Mouse (Mus musculus): ENCODE data around the gene Snx13. TPM values are rescaled to one million over a fixed set of nuclear protein-coding genes. Genes with fewer than 3 reads are reported as not detected.

The Snx13 gene
- polyA plus RNA-seq, 1 experiment from 2014 or later: 21.6 TPM

DNA sequence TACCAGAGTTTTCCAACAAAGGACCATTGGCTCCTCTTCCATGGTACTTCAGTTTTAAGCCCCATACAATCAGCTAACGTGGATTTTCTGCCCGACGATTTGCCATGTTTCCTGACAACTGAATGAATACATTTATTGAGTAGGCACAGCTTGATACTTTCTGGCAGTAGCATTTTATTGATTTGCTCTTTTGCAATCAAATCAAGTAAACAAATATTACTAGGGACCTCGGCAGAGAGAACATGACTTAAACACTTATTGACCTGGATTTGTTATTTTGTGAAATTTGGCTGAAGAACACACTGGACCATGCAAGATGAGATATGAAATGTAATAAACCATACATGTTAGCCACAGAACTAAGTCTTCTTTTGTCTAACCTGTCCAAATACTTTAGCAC, 123.3 kb downstream of the Snx13 start:
- WGBS: 76% methylated on average over 4 of the region's 4 CpGs
- no peaks in the 10 kb centered on the region for H3K9me3 ChIP-seq (ENCODE audit: control insufficient read depth)
- no peaks in the 10 kb centered on the region for H3K36me3 ChIP-seq (ENCODE audit: control insufficient read depth, insufficient read depth)
- H3K27ac ChIP-seq (ENCODE audit: low read depth, low read length): no peak overlapping the region
- H3K4me3 ChIP-seq (ENCODE audit: low read depth, low read length): no peak overlapping the region
- no peak for TF ChIP-seq CTCF (IDR thresholded peaks at IDR 0.05; ENCODE audit: low read depth)
- no peak for ATAC-seq
- H3K4me2 ChIP-seq (replicated peaks; ENCODE audit: low read depth): no peak overlapping the region
- no peaks in the 10 kb centered on the region for H3K27me3 ChIP-seq (replicated peaks; ENCODE audit: control insufficient read depth, insufficient read depth, low read length)
- no peak overlapping the region for H3K9ac ChIP-seq (ENCODE audit: low read depth, low read length)
- no peaks in the 10 kb centered on the region for H3K4me1 ChIP-seq (replicated peaks; ENCODE audit: control insufficient read depth, insufficient read depth, low read length)

DNA sequence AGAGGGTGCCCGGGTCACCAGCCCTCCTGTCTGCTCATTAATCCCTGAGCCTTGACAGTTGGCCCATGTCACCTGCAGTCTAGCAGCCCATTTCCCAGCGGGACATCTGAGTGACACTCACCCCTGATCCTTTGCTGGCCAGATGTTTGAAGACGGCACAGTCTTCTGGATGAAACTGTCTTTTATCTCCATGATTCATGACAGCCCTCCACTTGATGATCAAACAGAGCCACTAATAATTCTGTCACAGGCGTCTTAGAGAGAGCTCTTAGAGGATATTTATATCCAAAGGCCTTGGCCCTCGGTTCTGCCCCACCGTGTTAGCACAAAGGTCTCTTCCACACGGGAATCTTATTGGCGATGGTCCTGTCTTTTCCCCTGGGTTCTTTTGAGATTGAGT, 129.0 kb downstream of the Snx13 start:
- no peak for ATAC-seq
- Histone ChIP-seq H3K36me3 (ENCODE audit: control insufficient read depth, insufficient read depth) (no peaks in the 10 kb centered on the region), H3K27ac (ENCODE audit: low read depth, low read length) (no peak overlapping the region), H3K4me2 (replicated peaks; ENCODE audit: low read depth) (no peak overlapping the region), H3K9me3 (ENCODE audit: control insufficient read depth) (no peaks in the 10 kb centered on the region), H3K9ac (ENCODE audit: low read depth, low read length) (no peak overlapping the region), H3K4me3 (ENCODE audit: low read depth, low read length) (no peak overlapping the region), H3K4me1 (replicated peaks; ENCODE audit: control insufficient read depth, insufficient read depth, low read length) (no peaks in the 10 kb centered on the region), H3K27me3 (replicated peaks; ENCODE audit: control insufficient read depth, insufficient read depth, low read length) (no peaks in the 10 kb centered on the region)
- 29% methylated on average over 8 of the region's 8 CpGs for WGBS
- no peak for TF ChIP-seq CTCF (IDR thresholded peaks at IDR 0.05; ENCODE audit: low read depth)

DNA sequence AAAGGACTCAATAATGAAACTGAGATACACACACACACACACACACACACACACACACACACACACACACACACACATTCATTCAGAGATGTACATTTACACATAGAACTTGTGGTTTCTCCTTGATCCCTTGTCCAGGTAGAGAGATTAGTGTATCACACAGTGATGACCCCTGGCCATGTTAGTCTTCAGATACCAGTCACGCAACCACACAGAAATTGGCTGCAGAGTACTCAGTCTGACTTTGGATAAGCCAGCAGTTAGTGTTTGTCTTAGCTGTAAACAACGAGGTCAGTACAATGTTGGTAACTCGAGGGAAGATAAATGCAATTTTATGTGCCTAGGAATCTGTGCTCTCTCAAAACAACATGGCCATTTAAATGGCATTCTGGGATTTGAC, 129.6 kb downstream of the Snx13 start:
- TF ChIP-seq CTCF (IDR thresholded peaks at IDR 0.05; ENCODE audit: low read depth): no peak
- no peak for ATAC-seq
- WGBS: 45% methylated on average over 3 of the region's 3 CpGs
- no peaks in the 10 kb centered on the region for H3K4me1 ChIP-seq (replicated peaks; ENCODE audit: control insufficient read depth, insufficient read depth, low read length)
- H3K9ac ChIP-seq (ENCODE audit: low read depth, low read length): no peak overlapping the region
- no peaks in the 10 kb centered on the region for H3K36me3 ChIP-seq (ENCODE audit: control insufficient read depth, insufficient read depth)
- H3K9me3 ChIP-seq (ENCODE audit: control insufficient read depth): no peaks in the 10 kb centered on the region
- no peaks in the 10 kb centered on the region for H3K27me3 ChIP-seq (replicated peaks; ENCODE audit: control insufficient read depth, insufficient read depth, low read length)
- H3K27ac ChIP-seq (ENCODE audit: low read depth, low read length): no peak overlapping the region
- no peak overlapping the region for H3K4me2 ChIP-seq (replicated peaks; ENCODE audit: low read depth)
- H3K4me3 ChIP-seq (ENCODE audit: low read depth, low read length): no peak overlapping the region

DNA sequence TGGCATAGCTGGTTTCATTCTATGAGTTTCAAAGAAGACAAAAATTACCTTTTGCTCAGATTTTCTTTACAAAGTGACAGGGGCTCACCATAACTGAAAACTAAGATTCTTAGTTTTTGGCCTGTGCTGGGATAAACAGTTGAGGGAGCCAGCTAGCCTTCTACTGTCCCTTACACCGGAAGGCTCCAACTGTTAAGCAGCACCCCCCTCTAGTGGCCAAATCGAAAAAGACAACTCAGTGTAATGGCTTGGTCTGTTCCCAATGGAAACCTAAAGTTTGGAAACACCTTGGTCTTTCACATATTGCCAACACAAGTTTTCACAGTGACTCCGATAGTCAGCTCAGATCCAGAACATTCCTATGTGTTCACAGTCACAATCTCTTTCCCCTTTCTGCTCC, 135.7 kb downstream of the Snx13 start:
- H3K4me1 ChIP-seq (replicated peaks; ENCODE audit: control insufficient read depth, insufficient read depth, low read length): no peaks in the 10 kb centered on the region
- H3K27me3 ChIP-seq (replicated peaks; ENCODE audit: control insufficient read depth, insufficient read depth, low read length): no peaks in the 10 kb centered on the region
- no peak overlapping the region for H3K4me2 ChIP-seq (replicated peaks; ENCODE audit: low read depth)
- no peaks in the 10 kb centered on the region for H3K36me3 ChIP-seq (ENCODE audit: control insufficient read depth, insufficient read depth)
- H3K4me3 ChIP-seq (ENCODE audit: low read depth, low read length): no peak overlapping the region
- ATAC-seq: no peak
- H3K9me3 ChIP-seq (ENCODE audit: control insufficient read depth): no peaks in the 10 kb centered on the region
- 8% methylated on average over 3 of the region's 3 CpGs for WGBS
- no peak overlapping the region for H3K9ac ChIP-seq (ENCODE audit: low read depth, low read length)
- H3K27ac ChIP-seq (ENCODE audit: low read depth, low read length): no peak overlapping the region
- TF ChIP-seq CTCF (IDR thresholded peaks at IDR 0.05; ENCODE audit: low read depth): peak; percentile 96

DNA sequence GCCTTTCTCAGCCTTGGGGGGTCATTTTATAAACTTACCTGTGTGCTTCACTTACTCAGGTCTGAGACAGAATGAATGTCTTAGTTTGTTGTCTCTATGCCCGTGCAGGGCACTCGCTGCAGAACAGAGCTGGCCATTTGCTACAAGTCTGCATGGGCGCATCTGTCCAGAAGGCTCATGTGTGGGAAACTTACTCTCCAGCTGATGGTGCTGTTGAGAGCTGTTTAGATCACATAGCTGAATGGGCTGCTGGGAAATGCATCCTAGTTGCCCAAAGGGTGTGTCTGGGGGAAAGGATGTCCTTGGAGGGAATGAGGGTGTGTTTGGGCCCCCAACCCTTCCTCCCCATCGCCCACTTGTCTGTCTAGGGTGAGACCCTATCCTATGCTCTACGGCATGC, 137.3 kb downstream of the Snx13 start:
- Histone ChIP-seq H3K4me3 (ENCODE audit: low read depth, low read length) (no peak overlapping the region), H3K9ac (ENCODE audit: low read depth, low read length) (no peak overlapping the region), H3K4me1 (replicated peaks; ENCODE audit: control insufficient read depth, insufficient read depth, low read length) (no peaks in the 10 kb centered on the region), H3K27me3 (replicated peaks; ENCODE audit: control insufficient read depth, insufficient read depth, low read length) (no peaks in the 10 kb centered on the region), H3K36me3 (ENCODE audit: control insufficient read depth, insufficient read depth) (no peaks in the 10 kb centered on the region), H3K27ac (ENCODE audit: low read depth, low read length) (no peak overlapping the region), H3K9me3 (ENCODE audit: control insufficient read depth) (no peaks in the 10 kb centered on the region), H3K4me2 (replicated peaks; ENCODE audit: low read depth) (no peak overlapping the region)
- TF ChIP-seq CTCF (IDR thresholded peaks at IDR 0.05; ENCODE audit: low read depth): no peak; the same call in 1 of the 2 replicates
- 75% methylated on average over 5 of the region's 5 CpGs for WGBS
- no peak for ATAC-seq

DNA sequence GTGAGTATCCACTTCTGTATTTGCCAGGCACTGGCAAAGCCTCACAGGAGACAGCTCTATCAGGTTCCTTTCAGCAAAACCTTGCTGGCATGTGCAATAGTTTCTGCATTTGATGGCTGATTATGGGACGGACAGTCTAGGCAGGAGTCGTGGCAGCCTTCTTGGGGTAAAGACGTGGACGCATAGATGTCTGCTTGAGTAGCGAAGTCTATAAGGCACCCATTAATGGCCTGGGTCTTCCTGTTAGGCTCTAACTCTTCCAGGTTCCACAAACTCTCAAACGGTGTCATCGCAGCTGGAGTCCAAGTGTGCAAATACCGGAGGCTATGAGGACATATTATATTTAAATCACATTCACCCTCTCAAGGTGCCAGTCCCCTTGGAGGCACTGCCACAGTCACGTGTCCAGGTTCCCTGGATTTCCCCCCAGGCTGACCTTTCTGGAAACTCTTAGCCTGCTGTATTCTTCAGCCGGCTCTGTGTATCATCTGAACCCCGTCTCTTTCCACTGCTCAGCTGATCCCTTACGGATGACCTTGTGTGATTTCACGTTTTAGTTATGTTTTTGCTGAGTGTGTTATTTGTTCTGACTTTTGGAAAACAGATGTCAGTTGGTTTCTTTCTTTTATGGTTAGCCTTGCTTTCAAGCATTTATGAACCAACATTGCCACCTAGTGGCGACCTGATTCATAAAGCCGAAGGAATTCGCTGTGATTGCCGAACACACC, 144.9 kb downstream of the Snx13 start:
- Histone ChIP-seq H3K9ac (ENCODE audit: low read depth, low read length) (no peak overlapping the region), H3K27ac (ENCODE audit: low read depth, low read length) (no peak overlapping the region), H3K27me3 (replicated peaks; ENCODE audit: control insufficient read depth, insufficient read depth, low read length) (no peaks in the 10 kb centered on the region), H3K36me3 (ENCODE audit: control insufficient read depth, insufficient read depth) (no peaks in the 10 kb centered on the region), H3K9me3 (ENCODE audit: control insufficient read depth) (no peaks in the 10 kb centered on the region), H3K4me2 (replicated peaks; ENCODE audit: low read depth) (peak overlapping the region; percentile 43), H3K4me1 (replicated peaks; ENCODE audit: control insufficient read depth, insufficient read depth, low read length) (no peaks in the 10 kb centered on the region), H3K4me3 (ENCODE audit: low read depth, low read length) (no peak overlapping the region)
- TF ChIP-seq CTCF (IDR thresholded peaks at IDR 0.05; ENCODE audit: low read depth): peak; percentile 78
- no peak for ATAC-seq
- WGBS: 50% methylated on average over 17 of the region's 17 CpGs

DNA sequence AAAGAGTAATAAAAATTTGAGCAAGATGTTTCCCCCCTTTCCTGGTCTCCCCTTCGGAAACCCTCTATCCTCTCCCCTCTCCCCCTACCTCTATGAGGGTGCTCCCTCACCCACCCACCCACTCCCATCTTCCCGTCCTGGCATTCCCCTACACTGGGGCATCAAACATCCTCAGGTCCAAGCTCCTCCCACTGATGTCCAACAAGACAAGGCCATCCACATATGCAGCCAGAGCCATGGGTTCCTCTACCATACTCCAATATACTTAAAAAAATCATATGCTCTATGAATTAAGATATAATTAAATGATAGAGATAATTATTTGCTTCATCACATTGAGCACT, 145.4 kb downstream of the Snx13 start:
- H3K27me3 ChIP-seq (replicated peaks; ENCODE audit: control insufficient read depth, insufficient read depth, low read length): no peaks in the 10 kb centered on the region
- peak overlapping the region; percentile 43 for H3K4me2 ChIP-seq (replicated peaks; ENCODE audit: low read depth)
- no peaks in the 10 kb centered on the region for H3K9me3 ChIP-seq (ENCODE audit: control insufficient read depth)
- H3K4me1 ChIP-seq (replicated peaks; ENCODE audit: control insufficient read depth, insufficient read depth, low read length): no peaks in the 10 kb centered on the region
- no peak overlapping the region for H3K27ac ChIP-seq (ENCODE audit: low read depth, low read length)
- H3K9ac ChIP-seq (ENCODE audit: low read depth, low read length): no peak overlapping the region
- no peak overlapping the region for H3K4me3 ChIP-seq (ENCODE audit: low read depth, low read length)
- 14% methylated on average over 2 of the region's 2 CpGs for WGBS
- H3K36me3 ChIP-seq (ENCODE audit: control insufficient read depth, insufficient read depth): no peaks in the 10 kb centered on the region
- ATAC-seq: no peak; the same call in 1 of the 2 replicates
- TF ChIP-seq CTCF (IDR thresholded peaks at IDR 0.05; ENCODE audit: low read depth): no peak

MicroRNA genes within 50 kb of the gene (microRNA counts, 519-probe panel; counts per million panel counts)
- not detected for microRNA mmu-miR-680

Small RNA genes lying within 50 kb of the gene (microRNA-seq; reads per million reads assigned to microRNA genes)
- not detected for gene Mir680-3

Other genes starting within 250 kb of the Snx13 start
- gene Hdac9, start 130.1 kb upstream of the Snx13 start, polyA plus RNA-seq (2015; fragmentation: Nextera tagmentation; extraction: Ambion mirVana): 1.4 and 1.6 TPM in 2 replicates
- not detected in 2 replicates for gene Prps1l1, start 62.4 kb upstream of the Snx13 start, polyA plus RNA-seq (2015; fragmentation: Nextera tagmentation; extraction: Ambion mirVana)

Measured in intestine, postnatal 0 days (tissue).